Mouse (Mus musculus): ENCODE data around the gene Tchp. TPM values are rescaled to one million over a fixed set of nuclear protein-coding genes. Genes with fewer than 3 reads are reported as not detected.

The Tchp gene
- polyA plus RNA-seq, 1 experiment from 2014 or later = 5.8 TPM

GRCm38 (mm10) chr5:114759536-114760090, 52.1 kb downstream of the Tchp start:
- ATAC-seq (ENCODE audit: low FRiP score, low TSS enrichment) (no peak), DNase-seq (ENCODE audit: low spot score) (no peak)
- no peak overlapping the region for H3K9ac ChIP-seq (ENCODE audit: low read length)
- no peaks in the 10 kb centered on the region for H3K27me3 ChIP-seq (ENCODE audit: control insufficient read depth, insufficient read depth, low read length)
- no peak for TF ChIP-seq CTCF (IDR thresholded peaks at IDR 0.05; ENCODE audit: low read depth)
- TF ChIP-seq EP300 (optimal IDR thresholded peaks at IDR 0.05) = no peak
- H3K36me3 ChIP-seq (ENCODE audit: control insufficient read depth, insufficient read depth, low read length) = peaks cover 22% of the 10 kb centered on the region
- no peak overlapping the region for H3K4me2 ChIP-seq (replicated peaks; ENCODE audit: low read depth)
- WGBS = 87% methylated on average over 5 of the region's 5 CpGs
- H3K27ac ChIP-seq (replicated peaks) = no peak overlapping the region
- no peaks in the 10 kb centered on the region for H3K4me1 ChIP-seq (replicated peaks; ENCODE audit: control insufficient read depth, insufficient read depth)
- no peak overlapping the region for H3K4me3 ChIP-seq (ENCODE audit: low read depth, low read length)
- H3K9me3 ChIP-seq (ENCODE audit: control insufficient read depth, low read length) = no peaks in the 10 kb centered on the region

GRCm38 (mm10) chr5:114761980-114762379, 54.4 kb downstream of the Tchp start:
- Histone ChIP-seq H3K4me1 (replicated peaks; ENCODE audit: control insufficient read depth, insufficient read depth) (no peaks in the 10 kb centered on the region), H3K9ac (ENCODE audit: low read length) (no peak overlapping the region), H3K36me3 (ENCODE audit: control insufficient read depth, insufficient read depth, low read length) (peaks cover 22% of the 10 kb centered on the region), H3K9me3 (ENCODE audit: control insufficient read depth, low read length) (no peaks in the 10 kb centered on the region), H3K27ac (replicated peaks) (no peak overlapping the region), H3K4me2 (replicated peaks; ENCODE audit: low read depth) (no peak overlapping the region), H3K4me3 (ENCODE audit: low read depth, low read length) (no peak overlapping the region), H3K27me3 (ENCODE audit: control insufficient read depth, insufficient read depth, low read length) (no peaks in the 10 kb centered on the region)
- 81% methylated on average over 8 of the region's 8 CpGs for WGBS
- no peak for TF ChIP-seq EP300 (optimal IDR thresholded peaks at IDR 0.05)
- TF ChIP-seq CTCF (IDR thresholded peaks at IDR 0.05; ENCODE audit: low read depth) = no peak
- DNase-seq (ENCODE audit: low spot score) = no peak
- ATAC-seq (ENCODE audit: low FRiP score, low TSS enrichment) = peak; percentile 62; the same call in 1 of the 2 replicates

- Histone ChIP-seq H3K36me3 (ENCODE audit: control insufficient read depth, insufficient read depth, low read length) (peaks cover 21% of the 10 kb centered on the region), H3K9me3 (ENCODE audit: control insufficient read depth, low read length) (no peaks in the 10 kb centered on the region), H3K4me3 (ENCODE audit: low read depth, low read length) (no peak overlapping the region), H3K27ac (replicated peaks) (no peak overlapping the region), H3K4me1 (replicated peaks; ENCODE audit: control insufficient read depth, insufficient read depth) (no peaks in the 10 kb centered on the region), H3K9ac (ENCODE audit: low read length) (no peak overlapping the region), H3K4me2 (replicated peaks; ENCODE audit: low read depth) (no peak overlapping the region), H3K27me3 (ENCODE audit: control insufficient read depth, insufficient read depth, low read length) (no peaks in the 10 kb centered on the region)
- no peak for DNase-seq (ENCODE audit: low spot score)
- TF ChIP-seq EP300 (optimal IDR thresholded peaks at IDR 0.05) = no peak
- peak; percentile 54 for TF ChIP-seq CTCF (IDR thresholded peaks at IDR 0.05; ENCODE audit: low read depth)
- 86% methylated on average over 18 of the region's 18 CpGs for WGBS
- no peak for ATAC-seq (ENCODE audit: low FRiP score, low TSS enrichment)
Measured at GRCm38 (mm10) chr5:114764812-114765735, 57.5 kb downstream of the Tchp start.

- DNase-seq (ENCODE audit: low spot score) = no peak
- no peak overlapping the region for H3K9ac ChIP-seq (ENCODE audit: low read length)
- H3K4me2 ChIP-seq (replicated peaks; ENCODE audit: low read depth) = no peak overlapping the region
- no peaks in the 10 kb centered on the region for H3K27me3 ChIP-seq (ENCODE audit: control insufficient read depth, insufficient read depth, low read length)
- no peaks in the 10 kb centered on the region for H3K9me3 ChIP-seq (ENCODE audit: control insufficient read depth, low read length)
- peaks cover 15% of the 10 kb centered on the region for H3K36me3 ChIP-seq (ENCODE audit: control insufficient read depth, insufficient read depth, low read length)
- ATAC-seq (ENCODE audit: low FRiP score, low TSS enrichment) = no peak
- 79% methylated on average over 8 of the region's 8 CpGs for WGBS
- no peak for TF ChIP-seq EP300 (optimal IDR thresholded peaks at IDR 0.05)
- no peak for TF ChIP-seq CTCF (IDR thresholded peaks at IDR 0.05; ENCODE audit: low read depth)
- H3K4me1 ChIP-seq (replicated peaks; ENCODE audit: control insufficient read depth, insufficient read depth) = no peaks in the 10 kb centered on the region
- no peak overlapping the region for H3K4me3 ChIP-seq (ENCODE audit: low read depth, low read length)
- H3K27ac ChIP-seq (replicated peaks) = no peak overlapping the region
Measured at GRCm38 (mm10) chr5:114766686-114767085, 59.1 kb downstream of the Tchp start.

GRCm38 (mm10) chr5:114767185-114767584, 59.6 kb downstream of the Tchp start:
- ATAC-seq (ENCODE audit: low FRiP score, low TSS enrichment) = no peak
- H3K27ac ChIP-seq (replicated peaks) = no peak overlapping the region
- no peak overlapping the region for H3K4me3 ChIP-seq (ENCODE audit: low read depth, low read length)
- TF ChIP-seq CTCF (IDR thresholded peaks at IDR 0.05; ENCODE audit: low read depth) (no peak), EP300 (optimal IDR thresholded peaks at IDR 0.05) (no peak)
- H3K4me1 ChIP-seq (replicated peaks; ENCODE audit: control insufficient read depth, insufficient read depth) = no peaks in the 10 kb centered on the region
- no peaks in the 10 kb centered on the region for H3K27me3 ChIP-seq (ENCODE audit: control insufficient read depth, insufficient read depth, low read length)
- H3K36me3 ChIP-seq (ENCODE audit: control insufficient read depth, insufficient read depth, low read length) = peaks cover 15% of the 10 kb centered on the region
- H3K9me3 ChIP-seq (ENCODE audit: control insufficient read depth, low read length) = no peaks in the 10 kb centered on the region
- no peak overlapping the region for H3K4me2 ChIP-seq (replicated peaks; ENCODE audit: low read depth)
- no peak overlapping the region for H3K9ac ChIP-seq (ENCODE audit: low read length)
- WGBS = 91% methylated on average over 7 of the region's 7 CpGs
- no peak for DNase-seq (ENCODE audit: low spot score)

- TF ChIP-seq EP300 (optimal IDR thresholded peaks at IDR 0.05) (no peak), CTCF (IDR thresholded peaks at IDR 0.05; ENCODE audit: low read depth) (no peak)
- 88% methylated on average over 8 of the region's 8 CpGs for WGBS
- H3K27me3 ChIP-seq (ENCODE audit: control insufficient read depth, insufficient read depth, low read length) = no peaks in the 10 kb centered on the region
- no peak overlapping the region for H3K4me2 ChIP-seq (replicated peaks; ENCODE audit: low read depth)
- no peak overlapping the region for H3K27ac ChIP-seq (replicated peaks)
- DNase-seq (ENCODE audit: low spot score) (no peak), ATAC-seq (ENCODE audit: low FRiP score, low TSS enrichment) (no peak)
- no peak overlapping the region for H3K9ac ChIP-seq (ENCODE audit: low read length)
- H3K9me3 ChIP-seq (ENCODE audit: control insufficient read depth, low read length) = no peaks in the 10 kb centered on the region
- peaks cover 6% of the 10 kb centered on the region; the same call in 1 of the 2 replicates for H3K36me3 ChIP-seq (ENCODE audit: control insufficient read depth, insufficient read depth, low read length)
- H3K4me3 ChIP-seq (ENCODE audit: low read depth, low read length) = no peak overlapping the region
- no peaks in the 10 kb centered on the region for H3K4me1 ChIP-seq (replicated peaks; ENCODE audit: control insufficient read depth, insufficient read depth)
Measured at GRCm38 (mm10) chr5:114769786-114770185, 62.2 kb downstream of the Tchp start.

All from stomach, postnatal 0 days (tissue).